Mouse (Mus musculus): ENCODE results near the gene Fam83g. TPM values are rescaled to one million over a fixed set of nuclear protein-coding genes. Genes with fewer than 3 reads are reported as not detected.

The Fam83g gene
- polyA plus RNA-seq, 1 experiment: 7.5 TPM

DNA sequence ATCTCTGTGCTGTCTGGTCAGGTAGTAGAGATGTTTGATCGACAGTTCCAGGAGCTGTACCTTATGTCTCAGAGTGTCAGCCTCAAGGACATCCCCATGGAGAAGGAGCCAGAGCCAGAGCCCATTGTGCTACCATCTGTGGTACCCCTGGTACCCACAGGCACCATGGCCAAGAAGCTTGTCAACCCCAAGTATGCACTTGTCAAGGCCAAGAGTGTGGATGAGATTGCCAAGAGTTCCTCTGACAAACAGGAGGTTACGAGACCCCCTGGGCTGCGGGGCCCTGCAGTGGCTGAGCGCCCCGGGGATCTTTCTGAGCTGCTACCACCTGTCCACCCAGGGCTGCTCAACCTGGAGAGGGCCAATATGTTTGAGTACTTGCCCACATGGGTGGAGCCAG, 18.6 kb downstream of the Fam83g start:
- no peak for DNase-seq

DNA sequence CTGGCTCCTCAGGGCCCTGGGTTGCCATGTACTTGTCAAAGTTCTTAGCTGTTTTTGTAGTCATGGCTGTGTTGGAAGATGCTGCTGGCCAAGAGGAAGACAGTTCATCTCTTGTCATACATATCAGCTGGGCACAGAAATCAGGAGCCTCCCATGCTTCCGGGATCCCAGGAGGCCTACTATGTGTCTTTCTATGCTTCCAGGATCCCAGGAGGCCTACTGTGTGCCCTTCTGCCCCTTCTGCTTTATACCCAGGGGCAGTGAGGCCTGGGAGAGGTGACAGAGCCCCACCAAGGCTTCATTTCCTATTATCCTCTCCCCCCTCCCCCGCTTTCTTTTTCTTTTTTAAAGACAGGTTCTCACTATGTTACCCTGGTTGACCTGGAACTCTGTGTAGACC, 21.7 kb downstream of the Fam83g start:
- DNase-seq: no peak
- H3K4me1 ChIP-seq (ENCODE audit: control insufficient read depth, insufficient read depth, low read length): no peaks in the 10 kb centered on the region
- no peak overlapping the region for H3K4me3 ChIP-seq (replicated peaks; ENCODE audit: extremely low read depth, low read depth, low read length)
- TF ChIP-seq POLR2A (IDR thresholded peaks at IDR 0.05; ENCODE audit: borderline replicate concordance, extremely low read depth, low read depth, low read length) (no peak), CTCF (IDR thresholded peaks at IDR 0.05; ENCODE audit: insufficient read depth, low read length) (no peak)
- WGBS: 87% methylated on average over 2 of the region's 2 CpGs

More for the DNA sequence above, 18.6 kb downstream of the Fam83g start:
- no peak overlapping the region for H3K4me3 ChIP-seq (replicated peaks; ENCODE audit: extremely low read depth, low read depth, low read length)
- 94% methylated on average over 5 of the region's 5 CpGs for WGBS
- H3K4me1 ChIP-seq (ENCODE audit: control insufficient read depth, insufficient read depth, low read length): no peaks in the 10 kb centered on the region
- no peak for TF ChIP-seq POLR2A (IDR thresholded peaks at IDR 0.05; ENCODE audit: borderline replicate concordance, extremely low read depth, low read depth, low read length)
- no peak for TF ChIP-seq CTCF (IDR thresholded peaks at IDR 0.05; ENCODE audit: insufficient read depth, low read length)

DNA sequence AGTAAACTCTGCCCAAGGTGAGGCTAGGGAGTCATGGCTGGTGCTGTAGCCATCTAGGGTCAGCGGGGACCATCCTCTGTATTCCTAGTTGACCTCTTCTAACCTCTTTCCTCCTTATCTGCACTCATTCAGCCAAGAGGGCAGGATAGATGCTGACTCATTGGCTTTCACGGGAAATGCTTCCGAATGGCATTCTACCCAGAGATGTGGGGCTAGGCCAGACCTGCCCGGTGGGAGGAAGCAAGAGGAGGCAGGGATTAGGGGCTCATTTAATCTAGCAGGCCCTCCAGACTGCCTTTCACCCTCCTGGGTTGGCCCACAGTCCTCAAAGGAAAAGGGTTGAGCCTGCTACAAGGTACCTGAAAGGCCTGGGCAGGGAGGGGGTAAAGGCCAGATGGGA, 22.3 kb downstream of the Fam83g start:
- no peak for DNase-seq
- TF ChIP-seq POLR2A (IDR thresholded peaks at IDR 0.05; ENCODE audit: borderline replicate concordance, extremely low read depth, low read depth, low read length): no peak
- no peak for TF ChIP-seq CTCF (IDR thresholded peaks at IDR 0.05; ENCODE audit: insufficient read depth, low read length)
- Histone ChIP-seq H3K4me3 (replicated peaks; ENCODE audit: extremely low read depth, low read depth, low read length) (no peak overlapping the region), H3K4me1 (ENCODE audit: control insufficient read depth, insufficient read depth, low read length) (no peaks in the 10 kb centered on the region)
- WGBS: 57% methylated on average over 4 of the region's 4 CpGs

DNA sequence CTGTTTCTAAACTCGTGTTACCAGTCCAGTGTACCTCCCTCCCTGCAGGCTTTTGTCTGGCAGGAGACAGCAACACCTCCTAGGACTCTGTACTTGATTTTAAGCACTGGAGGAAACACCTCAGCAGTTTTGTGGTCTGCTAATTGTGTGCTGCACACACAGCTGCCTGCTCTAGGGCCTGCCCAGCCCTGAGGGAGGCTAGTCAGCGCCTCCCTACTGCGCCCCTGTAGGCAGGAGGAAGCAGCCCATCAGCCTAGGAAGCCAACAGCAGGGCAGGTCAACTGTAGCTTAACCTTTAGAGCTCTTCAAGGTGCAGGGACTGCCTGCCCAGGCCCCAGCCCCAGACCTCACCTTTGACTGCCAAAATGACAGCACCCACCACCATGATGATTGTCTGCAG, 25.0 kb downstream of the Fam83g start:
- WGBS: 75% methylated on average over 3 of the region's 3 CpGs
- DNase-seq: no peak
- no peaks in the 10 kb centered on the region for H3K4me1 ChIP-seq (ENCODE audit: control insufficient read depth, insufficient read depth, low read length)
- no peak overlapping the region for H3K4me3 ChIP-seq (replicated peaks; ENCODE audit: extremely low read depth, low read depth, low read length)
- TF ChIP-seq CTCF (IDR thresholded peaks at IDR 0.05; ENCODE audit: insufficient read depth, low read length) (no peak), POLR2A (IDR thresholded peaks at IDR 0.05; ENCODE audit: borderline replicate concordance, extremely low read depth, low read depth, low read length) (no peak)

DNA sequence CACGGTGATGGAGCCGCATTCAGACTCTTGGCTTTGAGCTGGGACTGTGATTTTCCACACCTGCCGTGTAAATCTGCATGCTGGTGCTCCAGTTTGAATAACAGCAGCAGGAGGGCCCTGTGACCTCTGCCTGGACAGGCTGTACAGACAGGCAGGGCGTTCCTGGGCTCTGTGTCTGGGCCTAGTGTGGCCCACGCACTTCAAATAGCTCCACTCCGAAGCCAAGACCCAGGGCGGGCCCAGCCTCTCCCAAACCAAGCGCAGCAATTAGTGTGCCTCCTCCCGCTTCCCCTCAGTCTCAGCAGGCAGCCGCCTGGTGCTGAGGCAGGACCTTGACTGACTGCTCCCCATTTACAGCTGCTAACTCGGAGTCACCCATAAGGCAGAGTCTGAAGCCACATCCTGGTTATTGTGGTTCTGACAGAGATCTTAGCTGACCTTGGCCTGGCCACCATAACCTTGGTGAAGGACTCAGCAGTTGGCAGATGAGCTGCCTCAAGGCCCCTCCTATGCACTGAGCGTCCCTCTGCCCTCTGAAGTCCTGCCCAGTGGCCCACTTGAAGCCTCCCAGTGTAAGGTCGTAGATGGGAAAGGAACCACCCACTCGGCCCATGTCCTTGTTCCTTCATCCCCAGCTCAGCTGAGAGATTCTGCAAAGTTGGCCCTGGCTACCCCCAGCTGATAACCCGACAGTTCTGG, 29.4 kb downstream of the Fam83g start:
- Histone ChIP-seq H3K4me1 (ENCODE audit: control insufficient read depth, insufficient read depth, low read length) (no peaks in the 10 kb centered on the region), H3K4me3 (replicated peaks; ENCODE audit: extremely low read depth, low read depth, low read length) (no peak overlapping the region)
- 77% methylated on average over 15 of the region's 15 CpGs for WGBS
- TF ChIP-seq POLR2A (IDR thresholded peaks at IDR 0.05; ENCODE audit: borderline replicate concordance, extremely low read depth, low read depth, low read length): no peak
- TF ChIP-seq CTCF (IDR thresholded peaks at IDR 0.05; ENCODE audit: insufficient read depth, low read length): no peak
- DNase-seq: no peak

DNA sequence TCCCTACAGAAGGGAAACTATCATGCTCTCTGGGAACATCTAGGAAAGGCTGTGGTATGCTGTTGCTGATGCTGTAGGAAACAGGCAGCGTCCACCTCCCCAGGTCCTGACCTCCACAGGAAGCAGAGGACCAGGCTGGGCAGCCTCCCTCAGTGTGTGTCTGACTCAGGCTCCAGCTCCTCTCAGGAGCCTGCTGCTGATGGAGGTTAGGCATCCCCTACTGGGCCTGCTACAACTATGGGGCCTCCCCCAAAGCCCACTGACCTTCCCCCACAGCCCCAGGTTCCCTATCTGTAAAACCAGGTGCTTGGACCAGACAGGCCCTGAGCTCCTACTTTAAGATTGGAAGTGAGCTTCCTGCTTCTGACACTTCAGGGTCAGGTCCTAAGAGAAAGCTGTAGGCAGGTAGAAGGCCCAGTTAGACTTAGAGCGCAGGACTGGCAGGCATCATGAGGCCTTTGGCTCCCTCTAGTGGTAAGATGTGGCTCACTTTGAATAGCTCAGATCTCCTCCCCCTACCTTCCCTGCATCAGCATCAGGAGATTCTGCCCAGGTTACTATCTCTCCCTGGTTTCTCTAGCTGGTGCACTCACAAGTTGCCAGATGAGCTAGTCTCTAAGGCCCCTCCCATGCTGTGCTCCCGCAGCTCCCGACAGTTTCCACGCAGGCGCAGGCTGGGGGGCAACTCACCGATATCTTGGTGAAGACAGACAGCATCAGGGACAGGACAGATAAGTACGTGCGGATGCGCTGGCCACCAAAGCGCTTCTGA, 30.6 kb downstream of the Fam83g start:
- WGBS: 44% methylated on average over 11 of the region's 11 CpGs
- Histone ChIP-seq H3K4me1 (ENCODE audit: control insufficient read depth, insufficient read depth, low read length) (no peaks in the 10 kb centered on the region), H3K4me3 (replicated peaks; ENCODE audit: extremely low read depth, low read depth, low read length) (no peak overlapping the region)
- no peak for TF ChIP-seq POLR2A (IDR thresholded peaks at IDR 0.05; ENCODE audit: borderline replicate concordance, extremely low read depth, low read depth, low read length)
- peak; percentile 98 for TF ChIP-seq CTCF (IDR thresholded peaks at IDR 0.05; ENCODE audit: insufficient read depth, low read length)
- peak; percentile 30 for DNase-seq

DNA sequence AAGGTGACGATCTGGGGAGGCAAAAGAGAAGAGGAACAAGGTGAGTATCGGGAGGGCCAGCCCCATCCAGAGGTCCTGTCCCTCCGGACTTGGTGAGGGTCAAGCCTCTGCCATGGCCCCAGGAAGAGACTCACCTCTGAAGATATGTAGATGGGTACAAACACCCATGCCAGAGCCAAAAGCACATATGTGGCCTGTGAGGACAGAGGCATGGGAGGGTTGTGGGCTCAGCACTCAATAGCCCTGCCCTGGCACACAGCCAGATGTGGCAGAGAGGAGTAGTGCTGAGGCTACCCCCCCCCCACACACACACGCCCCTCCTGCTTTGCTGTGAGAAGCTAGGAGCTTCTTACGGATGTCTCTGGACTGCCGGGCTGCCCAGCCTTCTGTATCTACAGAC, 31.2 kb downstream of the Fam83g start:
- H3K4me1 ChIP-seq (ENCODE audit: control insufficient read depth, insufficient read depth, low read length): no peaks in the 10 kb centered on the region
- DNase-seq: no peak
- TF ChIP-seq POLR2A (IDR thresholded peaks at IDR 0.05; ENCODE audit: borderline replicate concordance, extremely low read depth, low read depth, low read length): no peak
- TF ChIP-seq CTCF (IDR thresholded peaks at IDR 0.05; ENCODE audit: insufficient read depth, low read length): no peak
- WGBS: 56% methylated on average over 6 of the region's 6 CpGs
- no peak overlapping the region for H3K4me3 ChIP-seq (replicated peaks; ENCODE audit: extremely low read depth, low read depth, low read length)

DNA sequence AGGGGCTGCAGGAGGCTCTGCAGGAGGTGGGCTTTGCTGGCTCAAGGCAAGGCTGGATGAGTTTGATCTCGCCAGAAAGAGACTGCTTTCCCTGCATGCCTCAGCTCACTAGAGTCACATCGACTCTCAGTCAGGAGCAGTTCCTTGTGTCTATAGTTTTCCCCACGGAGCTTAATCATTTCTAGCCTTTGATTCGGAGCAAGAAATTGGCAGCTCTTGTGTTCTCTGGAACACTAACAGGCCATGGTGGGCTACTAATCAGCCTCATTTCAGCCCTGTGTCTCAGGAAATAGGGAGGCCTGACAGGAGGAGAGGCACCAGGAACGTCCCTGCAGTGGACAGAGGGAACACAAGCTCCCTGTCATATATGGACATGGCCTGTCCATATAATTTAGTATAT, 34.1 kb downstream of the Fam83g start:
- 74% methylated on average over 5 of the region's 5 CpGs for WGBS
- DNase-seq: no peak

DNA sequence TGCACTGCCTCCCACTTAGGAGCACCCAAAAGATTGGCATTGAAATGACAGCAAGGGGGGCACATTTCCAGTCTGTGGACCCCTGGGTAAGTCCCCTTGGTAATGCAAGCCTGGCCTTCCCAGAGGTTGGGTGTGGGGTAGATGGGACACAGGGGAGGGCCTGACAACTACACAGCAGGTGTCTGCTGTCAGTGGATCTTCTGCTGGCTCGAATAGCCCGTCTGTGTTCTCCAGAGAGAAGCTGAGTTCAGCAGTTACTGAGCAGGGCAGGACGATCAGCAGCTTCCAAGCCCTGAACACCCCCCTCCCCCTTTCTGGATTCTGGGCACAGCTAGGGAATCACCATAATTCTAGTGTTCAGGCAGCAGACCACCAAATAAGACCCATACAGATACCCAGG, 35.5 kb downstream of the Fam83g start:
- 47% methylated on average over 3 of the region's 3 CpGs for WGBS
- Histone ChIP-seq H3K4me1 (ENCODE audit: control insufficient read depth, insufficient read depth, low read length) (no peaks in the 10 kb centered on the region), H3K4me3 (replicated peaks; ENCODE audit: extremely low read depth, low read depth, low read length) (no peak overlapping the region)
- no peak for DNase-seq
- TF ChIP-seq POLR2A (IDR thresholded peaks at IDR 0.05; ENCODE audit: borderline replicate concordance, extremely low read depth, low read depth, low read length) (no peak), CTCF (IDR thresholded peaks at IDR 0.05; ENCODE audit: insufficient read depth, low read length) (no peak)

More for the DNA sequence above, 34.1 kb downstream of the Fam83g start:
- Histone ChIP-seq H3K4me3 (replicated peaks; ENCODE audit: extremely low read depth, low read depth, low read length) (no peak overlapping the region), H3K4me1 (ENCODE audit: control insufficient read depth, insufficient read depth, low read length) (no peaks in the 10 kb centered on the region)
- TF ChIP-seq CTCF (IDR thresholded peaks at IDR 0.05; ENCODE audit: insufficient read depth, low read length) (no peak), POLR2A (IDR thresholded peaks at IDR 0.05; ENCODE audit: borderline replicate concordance, extremely low read depth, low read depth, low read length) (no peak)

DNA sequence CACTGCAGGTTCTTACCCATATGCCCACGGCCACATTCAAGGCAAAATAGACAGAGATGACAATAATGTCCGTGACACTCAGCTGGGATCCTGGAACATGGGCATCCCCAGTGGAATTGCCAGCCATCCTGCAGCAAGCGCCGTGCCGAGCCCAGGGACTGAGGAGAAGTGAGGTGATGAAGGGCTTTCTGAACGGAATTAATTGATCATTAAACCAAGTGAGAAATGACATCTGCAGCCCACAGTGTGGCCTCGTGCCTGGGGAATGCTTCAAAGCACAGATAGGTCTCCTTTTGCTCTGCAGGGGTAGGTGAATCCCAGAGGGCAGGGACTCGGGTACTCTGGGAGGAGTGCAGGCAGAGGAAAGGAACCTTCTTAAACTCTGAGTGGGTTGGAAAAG, 35.9 kb downstream of the Fam83g start:
- WGBS: 71% methylated on average over 8 of the region's 8 CpGs
- DNase-seq: no peak
- Histone ChIP-seq H3K4me3 (replicated peaks; ENCODE audit: extremely low read depth, low read depth, low read length) (no peak overlapping the region), H3K4me1 (ENCODE audit: control insufficient read depth, insufficient read depth, low read length) (no peaks in the 10 kb centered on the region)
- TF ChIP-seq POLR2A (IDR thresholded peaks at IDR 0.05; ENCODE audit: borderline replicate concordance, extremely low read depth, low read depth, low read length) (no peak), CTCF (IDR thresholded peaks at IDR 0.05; ENCODE audit: insufficient read depth, low read length) (no peak)

Measured in lung, adult 2 months (tissue).